Mouse (Mus musculus): ENCODE measurements at regions not wholly inside any gene's neighbourhood (a gene's known extent, or its start where the extent isn't known, plus 50 kb on each side); places are given as distances from the start of the nearest gene placed in this dataset.

- DNase-seq (ENCODE audit: low read depth, low spot score): no peak
Observed at GRCm38 (mm10) chr1:100878065-100878464, 1105.5 kb downstream of the Cntnap5b start.

- DNase-seq (ENCODE audit: low read depth, low spot score): no peak
Observed at GRCm38 (mm10) chr1:100887336-100887735, 1114.8 kb downstream of the Cntnap5b start.

DNA sequence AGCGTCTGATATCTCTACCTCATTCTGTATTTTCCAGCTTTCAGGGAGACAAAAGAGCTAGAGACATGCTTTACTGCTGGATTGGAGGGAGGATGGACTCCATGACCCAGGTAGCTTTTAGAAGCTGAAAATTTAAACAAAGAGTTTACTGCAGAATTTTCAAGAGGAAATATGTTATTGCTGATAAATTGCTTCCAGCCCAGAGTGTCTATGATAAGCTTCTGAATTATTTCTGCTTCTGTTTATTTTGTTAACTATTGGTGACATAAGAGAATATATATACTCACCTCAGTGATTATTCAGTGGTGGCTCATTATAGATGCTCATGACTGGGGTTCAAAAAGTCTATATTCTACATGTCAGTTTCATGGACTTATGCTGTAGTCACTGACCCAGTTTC, 1115.8 kb downstream of the Cntnap5b start:
- DNase-seq (ENCODE audit: low read depth, low spot score): no peak

- DNase-seq (ENCODE audit: low read depth, low spot score): no peak
Observed at GRCm38 (mm10) chr1:100922833-100923232, 1150.3 kb downstream of the Cntnap5b start.

DNA sequence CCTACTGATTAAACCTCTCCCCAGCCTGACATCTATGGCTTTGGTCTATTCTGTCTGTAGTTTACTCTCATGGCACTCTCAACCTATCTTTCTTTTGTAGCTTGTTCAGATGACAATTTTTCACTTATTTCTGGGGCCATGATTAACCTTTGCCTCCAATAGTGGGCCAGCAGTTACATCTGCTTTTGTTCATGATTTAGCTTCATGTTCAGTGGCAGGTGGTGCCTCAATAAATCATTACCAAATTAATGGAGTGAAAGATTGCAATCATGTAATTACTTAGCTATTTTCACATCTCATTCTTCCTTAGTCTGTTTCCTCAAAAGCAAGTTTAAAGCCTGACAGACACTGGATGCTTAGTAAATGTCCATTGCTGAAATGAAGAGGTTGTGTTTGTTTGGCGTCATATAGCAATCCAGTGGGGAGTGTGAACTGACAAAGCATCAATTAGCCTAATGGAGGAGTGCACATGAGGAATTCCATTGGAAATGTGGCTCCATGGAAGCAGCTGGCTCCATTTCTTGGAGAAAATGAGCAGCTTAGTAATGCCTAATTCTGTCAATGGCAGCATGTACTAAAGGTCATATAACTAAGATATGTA, 1155.7 kb downstream of the Cntnap5b start:
- DNase-seq (ENCODE audit: low read depth, low spot score): peak; percentile 10

- DNase-seq (ENCODE audit: low read depth, low spot score): no peak
Observed at GRCm38 (mm10) chr1:100967254-100967653, 1194.7 kb downstream of the Cntnap5b start.

DNA sequence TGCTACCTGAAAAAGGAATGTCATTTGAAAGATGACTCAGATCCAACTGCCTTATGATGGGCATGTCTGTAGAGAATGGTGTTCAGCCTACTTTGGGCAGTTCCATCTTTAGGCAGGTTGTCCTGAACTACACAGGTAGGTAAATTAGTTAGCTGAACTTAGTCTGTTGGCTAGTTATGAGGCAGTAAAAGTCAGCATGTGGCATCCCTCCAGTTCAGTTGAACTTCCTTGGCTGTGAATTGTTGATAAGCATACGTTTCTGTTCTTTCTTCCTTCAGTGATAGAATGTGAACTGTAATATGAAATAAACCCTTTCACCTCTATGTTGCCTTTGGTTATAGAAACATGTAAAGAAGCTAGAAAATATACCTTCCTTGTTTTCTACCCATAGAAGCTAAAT, 1198.8 kb downstream of the Cntnap5b start:
- DNase-seq (ENCODE audit: low read depth, low spot score): no peak

DNA sequence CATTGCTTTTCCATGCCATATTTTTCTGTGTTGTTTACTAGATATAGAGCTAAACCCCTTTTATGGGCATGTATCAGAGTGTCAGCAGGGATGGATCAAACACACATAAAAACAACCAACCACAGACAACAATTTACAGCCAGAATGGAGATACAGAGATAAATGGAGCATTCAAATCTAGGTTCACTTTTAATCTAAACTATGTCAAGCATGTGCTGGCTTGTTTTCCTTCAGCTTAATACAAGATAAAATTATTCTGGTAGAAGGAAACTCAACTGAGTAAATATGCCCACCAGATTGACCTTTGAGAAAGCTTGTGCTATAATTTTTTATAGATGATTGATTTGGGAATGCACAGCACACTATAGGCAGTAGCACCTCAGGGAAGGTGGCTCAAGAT, 1199.7 kb downstream of the Cntnap5b start:
- DNase-seq (ENCODE audit: low read depth, low spot score): no peak

DNA sequence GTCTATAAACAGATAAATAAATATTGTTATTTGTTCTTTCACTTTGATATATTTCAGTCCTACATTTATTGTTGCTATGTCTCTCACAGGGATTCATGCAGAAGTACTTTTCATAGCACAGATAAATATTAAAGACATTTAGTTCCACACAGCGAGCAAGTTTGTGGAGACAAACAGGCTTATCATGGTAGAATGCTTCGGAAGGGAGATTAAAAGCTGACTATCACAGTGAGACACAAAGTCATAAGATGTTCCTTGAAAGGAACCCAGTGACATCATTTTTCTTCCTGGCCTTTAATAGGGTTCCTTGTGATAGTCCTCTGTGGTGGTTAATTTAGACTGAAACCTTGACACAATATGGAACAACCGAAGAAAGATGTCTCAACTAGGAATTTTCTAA, 1201.1 kb downstream of the Cntnap5b start:
- DNase-seq (ENCODE audit: low read depth, low spot score): no peak

Data from mesoderm, embryonic 11.5 days (tissue).